Mouse (Mus musculus) left cerebral cortex, postnatal 14 days (tissue): ENCODE data around the gene Esyt3. TPM values are rescaled to one million over a fixed set of nuclear protein-coding genes. Genes with fewer than 3 reads are reported as not detected.

ENCODE experiments used
- DNase-seq, 2 experiments: peaks; one replicate each; pipeline ENCODE4 v3.0.0; 2021 to 2022; ENCODE audit warnings: low spot score in 2 of 2, mixed read lengths in 1 of 2
- intact Hi-C: fragments of 180-260 bp; cut with DNase I; formaldehyde crosslinking; loops from one replicate; pipeline ENCODE4 v1.15.1; 2025
- long read RNA-seq, 2 experiments: library from polyadenylated mRNA; stranded (forward); transcript quantifications; one replicate each; pipeline ENCODE4 v2.0.0; 2021
- total RNA-seq, 2 experiments: library from RNA; stranded (reverse); gene quantifications; 2 replicates each; pipeline ENCODE4 v1.2.3; 2021

Esyt3 gene
- 1 to 10 TPM in 1 of 2 experiments, under 1 TPM in 1; 0.59 to 1.1 TPM for total RNA-seq
- long read RNA-seq, experiment 1, full-length matches to known transcripts = 1 of 1 reads
- long read RNA-seq, experiment 1, partial matches to known transcripts = 0 of 1 reads
- long read RNA-seq, experiment 1, other reads (novel, unspliced or antisense) = 0 of 1 reads
- long read RNA-seq, experiment 2 = 0 reads

DNA sequence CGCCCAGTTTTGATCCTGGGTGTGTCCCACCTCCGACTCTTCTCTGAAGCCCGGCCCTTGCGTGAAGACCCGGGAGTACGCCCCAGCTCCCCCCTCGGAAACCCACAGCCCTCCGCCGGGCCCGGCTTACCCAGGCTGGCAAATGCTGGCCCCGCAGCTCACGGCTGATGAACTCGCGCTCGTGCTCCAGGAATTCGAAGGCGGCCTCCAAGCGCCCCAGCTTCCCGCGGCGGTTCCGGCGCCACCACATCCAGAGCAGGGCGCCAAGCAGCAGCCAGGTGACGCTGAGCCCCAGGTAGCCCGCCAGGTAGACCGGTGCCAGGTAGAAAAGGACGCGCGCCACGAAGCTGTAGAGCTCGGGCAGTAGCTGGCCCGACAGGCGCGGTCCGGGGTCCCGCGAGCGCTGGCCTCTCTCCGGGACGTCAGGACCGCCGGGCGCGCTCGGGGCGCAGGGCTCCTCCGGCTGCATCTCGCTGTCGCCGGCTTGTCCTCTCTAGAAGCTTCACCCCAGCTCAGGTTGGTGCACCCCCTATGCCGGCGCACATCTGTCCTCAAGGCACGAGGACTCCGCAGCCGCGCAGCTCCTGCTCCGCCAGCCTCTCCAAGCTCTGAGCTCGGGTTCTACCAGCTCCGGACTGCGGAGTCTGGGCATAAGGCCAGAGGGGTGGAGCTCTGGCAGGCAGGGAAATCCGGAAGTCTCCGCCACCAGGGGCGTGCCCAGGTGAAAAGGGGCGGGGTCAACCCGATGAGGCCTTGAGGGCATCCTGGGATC lies at the start of gene Esyt3:
Gene Esyt3 (minus strand): TSS at position 637 of the 772 bp plus-strand sequence.
- intact Hi-C loops = no loop called here
- peak in 1 of 2 experiments; percentile 19 for DNase-seq

- peak; percentile 51 to 55 for DNase-seq
- intact Hi-C loops = no loop called here
These were observed 43.1 kb upstream of the Esyt3 start for GRCm38 (mm10) chr9:99401288-99401974.

DNA sequence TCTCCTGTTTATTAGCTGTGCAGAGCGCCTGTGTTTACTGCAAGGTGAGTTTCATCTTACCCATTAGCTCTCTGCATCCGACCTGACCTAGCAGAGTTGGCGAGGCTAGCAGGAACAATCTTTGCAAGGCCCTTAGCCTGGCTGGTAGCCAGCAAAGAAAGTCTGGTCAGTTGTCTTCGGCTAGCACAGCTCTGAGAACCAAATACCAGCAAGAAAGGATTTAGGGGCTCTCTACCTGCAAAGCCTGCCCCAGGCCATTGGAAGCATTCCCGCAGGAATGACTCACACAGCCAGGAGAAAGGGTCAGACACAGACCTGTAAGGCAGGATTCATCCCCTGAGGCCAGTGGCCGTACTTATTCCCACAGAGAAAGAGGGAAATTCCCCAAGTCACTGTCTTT lies 42.4 kb upstream of the Esyt3 start:
- intact Hi-C loops = no loop called here
- DNase-seq = no peak

GRCm38 (mm10) chr9:99397056-99397815 lies 38.9 kb upstream of the Esyt3 start:
- DNase-seq = no peak
- intact Hi-C loops = no loop called here

DNA sequence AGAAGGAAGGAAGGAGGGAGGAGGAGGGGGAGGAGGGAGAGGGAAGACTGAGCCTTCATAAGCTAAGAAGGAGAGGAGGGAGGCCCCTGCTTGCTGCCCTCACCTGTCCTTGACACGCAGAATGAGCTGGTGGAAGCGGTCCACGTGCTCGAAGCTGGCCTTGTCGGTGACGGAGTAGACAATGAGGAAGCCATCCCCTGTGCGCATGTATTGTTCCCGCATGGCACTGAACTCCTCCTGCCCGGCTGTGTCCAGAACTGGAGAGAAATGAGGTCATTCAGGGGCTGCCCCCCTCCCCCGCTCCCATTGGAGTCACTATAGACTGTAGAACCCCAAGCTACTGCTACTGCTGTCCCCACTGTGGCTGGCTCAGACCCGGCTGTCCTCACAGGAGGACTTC lies 36.0 kb upstream of the Esyt3 start:
- intact Hi-C loops = no loop called here
- DNase-seq = no peak

DNA sequence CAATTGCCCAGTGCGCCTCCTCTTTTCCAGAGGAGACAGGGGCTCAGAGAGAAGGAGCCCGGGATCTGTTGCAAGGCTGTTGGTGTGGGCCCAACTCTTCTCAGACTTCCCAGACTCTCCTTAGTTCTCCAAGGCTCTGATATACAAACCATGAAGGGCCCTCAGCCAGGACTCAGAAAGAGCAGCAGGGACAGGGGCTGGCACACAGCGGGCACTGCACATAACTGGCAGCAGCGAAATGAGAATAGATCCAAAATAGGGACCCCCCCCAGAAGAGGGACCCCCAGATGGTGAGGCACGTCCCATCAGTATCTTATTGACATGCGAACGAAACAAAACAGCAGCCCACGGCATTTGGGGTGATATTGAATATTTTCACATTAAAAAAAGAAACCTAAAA lies 34.8 kb upstream of the Esyt3 start:
- no peak for DNase-seq
- intact Hi-C loops = no loop called here

DNA sequence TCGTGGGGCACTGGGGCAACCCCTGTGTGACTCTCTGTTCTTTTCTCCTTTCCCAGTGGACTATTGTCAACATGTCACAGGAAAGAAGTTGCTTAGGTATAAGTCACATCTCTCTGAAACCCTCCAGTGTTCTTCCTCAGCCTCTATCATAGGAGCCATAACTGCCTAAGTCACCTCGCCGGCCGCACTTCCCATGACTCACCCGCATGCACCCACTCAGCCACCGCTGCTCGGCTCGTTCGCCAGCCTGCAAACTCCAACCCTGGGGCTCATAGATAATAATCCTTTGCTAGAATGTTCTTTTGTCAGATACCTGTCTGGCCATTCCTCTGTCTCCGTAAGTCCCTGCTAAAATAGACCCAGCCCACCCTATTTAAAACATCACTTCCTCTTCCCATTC lies 33.2 kb upstream of the Esyt3 start:
- DNase-seq = no peak
- intact Hi-C loops = no loop called here

GRCm38 (mm10) chr9:99390716-99391115 lies 32.4 kb upstream of the Esyt3 start:
- intact Hi-C loops = no loop called here
- no peak for DNase-seq

GRCm38 (mm10) chr9:99390201-99390600 lies 31.8 kb upstream of the Esyt3 start:
- intact Hi-C loops = no loop called here
- DNase-seq = no peak

DNA sequence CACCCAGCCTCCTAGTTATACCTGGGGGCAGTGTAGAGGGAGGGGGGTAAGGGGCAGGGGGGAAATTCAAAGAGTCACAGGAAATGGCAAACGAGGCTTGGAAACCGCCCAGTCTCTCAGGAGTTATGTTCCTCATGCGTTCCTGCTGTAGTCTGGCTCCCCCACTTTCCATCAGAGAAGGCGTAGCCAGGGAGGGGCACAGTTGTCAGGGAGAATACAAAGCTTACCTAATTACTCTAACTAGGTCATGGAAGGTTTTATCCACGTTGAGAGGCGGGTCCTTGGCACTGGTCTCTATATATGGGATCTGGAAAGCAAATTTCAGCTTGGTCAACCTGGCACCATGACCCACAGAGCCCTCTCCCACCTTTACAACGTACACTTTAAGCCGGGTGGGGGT lies 31.1 kb upstream of the Esyt3 start:
- intact Hi-C loops = loop anchor here (5.0 kb wide), 1 partner anchor 48 kb away; the partner anchor contains the start of gene Mras
- peak in 1 of 2 experiments; percentile 45 for DNase-seq

GRCm38 (mm10) chr9:99388856-99389255 lies 30.5 kb upstream of the Esyt3 start:
- intact Hi-C loops = loop anchor here (5.0 kb wide), 1 partner anchor 48 kb away; the partner anchor contains the start of gene Mras
- DNase-seq = no peak

GRCm38 (mm10) chr9:99388078-99388477 lies 29.7 kb upstream of the Esyt3 start:
- DNase-seq = peak in 1 of 2 experiments; percentile 40
- intact Hi-C loops = loop anchor here (5.0 kb wide), 1 partner anchor 49 kb away; the partner anchor contains the start of gene Mras

GRCm38 (mm10) chr9:99382556-99382955 lies 24.2 kb upstream of the Esyt3 start:
- intact Hi-C loops = no loop called here
- no peak for DNase-seq

DNA sequence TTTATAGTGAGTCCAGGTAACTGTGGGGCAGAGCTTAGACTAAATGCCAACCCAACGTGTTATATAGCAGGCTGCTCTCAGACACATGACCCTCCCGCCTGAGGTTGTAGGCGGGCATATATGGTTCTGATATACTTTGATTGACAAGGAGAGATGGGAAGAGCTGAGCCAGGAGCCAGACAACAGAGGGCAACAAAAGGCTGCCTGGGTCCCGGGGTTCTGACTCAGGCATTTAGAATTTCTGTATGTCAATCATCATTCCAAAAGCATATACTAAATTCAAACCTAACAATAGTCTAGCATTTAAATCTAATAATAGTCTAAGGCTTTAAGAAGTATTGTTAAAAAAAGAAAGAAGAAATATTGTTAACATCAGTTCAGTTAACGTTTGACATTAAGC lies 20.8 kb upstream of the Esyt3 start:
- intact Hi-C loops = loop anchor here (5.0 kb wide), 2 partner anchors 137 to 402 kb away; partner anchors contain the start of gene Cep70
- no peak for DNase-seq

DNA sequence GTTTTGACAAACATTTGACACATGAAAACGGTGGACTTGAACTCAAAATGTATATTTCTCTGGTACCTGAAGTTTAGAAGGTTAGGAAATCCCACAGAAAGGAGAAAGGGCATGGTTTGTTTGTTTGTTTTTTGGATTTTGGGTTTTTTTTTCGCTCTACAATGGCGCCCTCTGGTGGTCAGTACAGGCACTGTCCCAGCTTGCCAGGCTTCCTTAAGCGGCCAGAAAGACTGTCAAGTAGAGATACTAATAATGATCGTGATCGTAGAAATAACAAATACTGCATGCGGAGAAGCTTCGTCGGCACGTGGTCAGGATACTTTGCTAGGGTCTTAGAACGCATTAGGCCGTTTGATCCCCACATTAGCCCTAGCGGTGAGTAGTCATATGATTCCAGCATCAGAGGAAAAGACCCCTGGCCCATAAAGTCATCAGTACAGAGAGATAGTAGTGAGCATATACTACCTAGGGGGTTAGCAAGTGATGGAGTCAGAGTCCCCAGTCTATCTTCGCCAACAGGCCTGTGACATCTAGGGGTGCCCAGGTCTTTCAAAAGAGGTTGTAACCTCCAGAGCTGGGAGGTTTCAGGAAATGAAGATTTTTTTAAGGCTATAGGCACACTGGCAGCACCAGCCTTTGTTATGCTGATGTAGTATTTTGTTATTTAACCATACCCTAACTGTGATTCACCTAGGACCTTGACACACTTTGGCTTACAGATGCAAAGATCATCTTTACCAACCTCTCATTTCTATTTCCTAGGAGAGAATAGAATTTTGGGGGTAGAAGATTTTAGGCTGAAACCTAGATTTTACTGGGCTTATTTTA lies 18.4 kb upstream of the Esyt3 start:
- intact Hi-C loops = loop anchor here (1.0 to 5.0 kb wide), 3 partner anchors 135 to 400 kb away; partner anchors contain the start of gene Cep70
- peak; percentile 14 to 72 for DNase-seq

DNA sequence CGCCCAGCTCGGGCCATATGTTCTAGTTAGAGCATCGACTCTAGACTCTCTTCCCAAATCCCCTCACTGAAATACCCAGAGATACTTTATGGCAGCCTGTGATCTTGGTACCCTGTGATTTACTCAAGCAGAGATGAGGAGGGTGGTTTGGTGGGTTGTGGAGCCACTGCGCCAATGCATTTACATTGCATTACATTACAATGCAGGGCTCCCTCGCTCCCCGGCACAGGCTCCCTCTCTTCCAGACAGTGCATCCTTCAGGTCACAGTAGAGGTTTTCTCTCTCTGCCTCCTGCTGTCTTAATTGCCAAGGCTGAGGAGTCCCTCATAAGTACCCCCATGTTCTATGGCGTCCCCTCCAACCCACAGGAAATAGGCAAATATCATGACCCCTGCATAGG lies 10.1 kb upstream of the Esyt3 start:
- DNase-seq = no peak
- intact Hi-C loops = no loop called here

DNA sequence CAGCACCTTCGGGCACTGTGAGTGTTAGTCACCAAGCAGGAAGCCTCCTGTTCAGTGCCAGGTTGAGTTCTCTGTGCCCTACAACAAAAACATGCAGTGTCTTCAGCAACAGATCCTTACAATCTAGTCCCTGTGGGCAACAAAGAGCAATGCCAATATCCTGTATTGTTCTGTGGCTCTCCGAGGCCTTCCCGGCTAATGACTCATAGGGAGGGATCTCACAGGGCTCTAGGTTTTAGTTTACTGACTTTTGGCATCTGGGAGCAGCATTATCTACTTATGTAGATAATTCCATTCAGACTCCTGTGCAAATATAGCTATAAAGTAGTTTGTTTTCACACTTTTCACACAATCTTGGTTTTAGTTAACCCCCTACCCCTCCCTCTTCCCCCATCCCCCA lies 7.5 kb upstream of the Esyt3 start:
- intact Hi-C loops = no loop called here
- no peak for DNase-seq

DNA sequence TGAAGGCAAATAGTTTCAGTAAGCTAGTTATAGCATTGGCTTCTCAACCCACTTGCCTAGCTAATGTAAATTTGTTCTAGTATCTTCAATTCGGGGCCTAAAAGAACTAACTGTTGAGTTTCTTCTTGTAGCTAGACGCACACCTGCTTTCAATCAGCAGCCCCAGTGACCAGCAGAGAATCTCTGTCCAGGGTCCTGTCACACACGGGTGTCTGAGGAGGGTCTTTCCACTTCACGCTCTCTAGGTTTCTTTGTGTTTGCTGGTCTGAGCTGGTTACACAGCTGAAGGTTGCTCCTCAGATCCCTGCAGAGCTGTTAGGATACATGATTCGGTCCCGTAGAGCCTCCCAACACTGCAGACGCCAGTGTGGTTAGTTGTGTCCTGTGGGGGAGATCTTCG lies 4.7 kb upstream of the Esyt3 start:
- DNase-seq = no peak
- intact Hi-C loops = no loop called here

DNA sequence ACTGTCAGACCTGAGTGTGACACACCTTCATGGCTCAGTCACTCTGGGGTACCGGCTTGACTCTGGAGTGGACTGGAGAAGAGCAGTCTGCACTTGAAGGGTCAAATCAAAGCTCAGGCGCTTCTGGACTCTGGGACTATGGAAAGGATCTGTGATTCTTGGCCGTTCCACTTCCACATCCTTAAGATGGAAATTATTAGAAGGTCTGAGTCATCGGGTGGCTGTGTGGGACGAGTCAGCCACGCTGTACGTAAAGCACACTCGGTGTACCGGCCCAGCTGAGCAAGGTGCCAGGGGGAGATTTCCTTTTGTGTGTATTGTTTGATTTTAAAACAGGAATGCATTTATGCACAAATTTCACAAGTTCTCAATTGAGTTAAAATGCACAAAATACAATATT lies 3.6 kb upstream of the Esyt3 start:
- DNase-seq = no peak
- intact Hi-C loops = no loop called here
